Mouse (Mus musculus) hindbrain, embryonic 12.5 days (tissue): Measurements from ENCODE around the gene Pitpnm3. TPM values are rescaled to one million over a fixed set of nuclear protein-coding genes. Genes with fewer than 3 reads are reported as not detected.

ENCODE experiments used
- ATAC-seq: fragments of 200-750 bp; cut with Nextera tagmentation; 2 replicates; pipeline ENCODE4 v1.8.0; 2017; ENCODE audit warnings: moderate TSS enrichment; ENCODE audit not compliant: low FRiP score
- H3K27ac ChIP-seq: fragments of 300-500 bp; sonication (generic); 2 replicates; pipeline ENCODE4 v1.5.1; 2016; ENCODE audit warnings: mild to moderate bottlenecking
- H3K27me3 ChIP-seq: fragments of 300-500 bp; sonication (generic); 2 replicates; pipeline ENCODE4 v1.6.1; 2016; ENCODE audit warnings: mild to moderate bottlenecking
- H3K36me3 ChIP-seq: fragments of 300-500 bp; sonication (generic); 2 replicates; pipeline ENCODE4 v1.6.1; 2016; ENCODE audit warnings: mild to moderate bottlenecking
- H3K4me1 ChIP-seq: fragments of 300-500 bp; sonication (generic); 2 replicates; pipeline ENCODE4 v1.6.1; 2016
- H3K4me2 ChIP-seq: fragments of 300-500 bp; sonication (generic); replicated peaks from 2 replicates; pipeline ENCODE4 v1.6.1; 2016; ENCODE audit warnings: mild to moderate bottlenecking
- H3K4me3 ChIP-seq: fragments of 300-500 bp; sonication (generic); 2 replicates; pipeline ENCODE4 v1.5.1; 2016; ENCODE audit warnings: mild to moderate bottlenecking
- H3K9ac ChIP-seq: fragments of 300-500 bp; sonication (generic); 2 replicates; pipeline ENCODE4 v1.6.1; 2016; ENCODE audit warnings: mild to moderate bottlenecking, moderate library complexity
- H3K9me3 ChIP-seq: fragments of 300-500 bp; sonication (generic); replicated peaks from 2 replicates; pipeline ENCODE4 v1.6.1; 2016; ENCODE audit warnings: mild to moderate bottlenecking
- WGBS: fragments of 180-500 bp; shearing (Covaris S2); methylation state at CpG from one replicate; pipeline ENCODE4 v1.1.7; 2016; 5-methylcytosine and 5-hydroxymethylcytosine counted together
- polyA plus RNA-seq: library from polyadenylated mRNA; unstranded; fragments of >200 nt; fragmentation: Nextera tagmentation; extraction: Ambion mirVana; gene quantifications from 2 replicates; pipeline ENCODE4 v1.2.1, GENCODE M21; 2016

Pitpnm3 gene
- polyA plus RNA-seq, 1 experiment from 2014 or later: 1.1 TPM

GRCm38 (mm10) chr11:72039599-72040386, 95.8 kb downstream of the Pitpnm3 start:
- Histone ChIP-seq H3K27me3 (peaks cover 4% of the 10 kb centered on the region; the same call in 1 of the 2 replicates), H3K4me2 (peak overlapping the region; percentile 8; the same call in 1 of the 2 replicates), H3K9ac (0 out of 2 replicates have a peak overlapping the region, but pooled peaks have one; percentile 24), H3K4me3 (no peak overlapping the region), H3K9me3 (no peaks in the 10 kb centered on the region), H3K36me3 (peaks cover 5% of the 10 kb centered on the region; the same call in 1 of the 2 replicates), H3K4me1 (peaks cover 50% of the 10 kb centered on the region), H3K27ac (no peak overlapping the region)
- 30% methylated on average over 16 of the region's 16 CpGs for WGBS
- no peak for ATAC-seq

GRCm38 (mm10) chr11:72037996-72038395, 97.6 kb downstream of the Pitpnm3 start:
- Histone ChIP-seq H3K27me3 (peaks cover 4% of the 10 kb centered on the region; the same call in 1 of the 2 replicates), H3K9me3 (no peaks in the 10 kb centered on the region), H3K9ac (no peak overlapping the region), H3K4me3 (no peak overlapping the region), H3K36me3 (no peaks in the 10 kb centered on the region), H3K27ac (no peak overlapping the region), H3K4me1 (peaks cover 33% of the 10 kb centered on the region), H3K4me2 (no peak overlapping the region)
- under 1% methylated on average over 4 of the region's 4 CpGs for WGBS
- ATAC-seq: no peak

- Histone ChIP-seq H3K36me3 (no peaks in the 10 kb centered on the region), H3K27ac (no peak within 1 kb of the TSS), H3K4me3 (no peak within 1 kb of the TSS), H3K4me2 (no peak within 1 kb of the TSS), H3K27me3 (peaks cover 4% of the 10 kb centered on the region; the same call in 1 of the 2 replicates), H3K4me1 (peaks cover 29% of the 10 kb centered on the region), H3K9me3 (no peaks in the 10 kb centered on the region), H3K9ac (no peak within 1 kb of the TSS)
- no peak for ATAC-seq
- WGBS: 61% methylated on average over 4 of the region's 4 CpGs
These were observed 98.2 kb downstream of the Pitpnm3 start, which contains the start of gene Aipl1 for GRCm38 (mm10) chr11:72037409-72037808. Aipl1 (minus strand) TSS chr11:72037509.

- peaks cover 19% of the 10 kb centered on the region for H3K27me3 ChIP-seq
- no peak overlapping the region for H3K4me3 ChIP-seq
- no peak overlapping the region for H3K9ac ChIP-seq
- no peak overlapping the region for H3K27ac ChIP-seq
- no peaks in the 10 kb centered on the region for H3K36me3 ChIP-seq
- 86% methylated on average over 3 of the region's 3 CpGs for WGBS
- H3K4me1 ChIP-seq: peaks cover 2% of the 10 kb centered on the region; the same call in 1 of the 2 replicates
- no peak for ATAC-seq
- H3K9me3 ChIP-seq: no peaks in the 10 kb centered on the region
- no peak overlapping the region for H3K4me2 ChIP-seq
These were observed 103.0 kb downstream of the Pitpnm3 start for GRCm38 (mm10) chr11:72032589-72032988.

GRCm38 (mm10) chr11:72032091-72032490, 103.5 kb downstream of the Pitpnm3 start:
- 74% methylated on average over 4 of the region's 4 CpGs for WGBS
- no peak overlapping the region for H3K27ac ChIP-seq
- no peak for ATAC-seq
- H3K4me2 ChIP-seq: no peak overlapping the region
- H3K36me3 ChIP-seq: no peaks in the 10 kb centered on the region
- no peaks in the 10 kb centered on the region for H3K9me3 ChIP-seq
- peaks cover 16% of the 10 kb centered on the region for H3K27me3 ChIP-seq
- no peaks in the 10 kb centered on the region for H3K4me1 ChIP-seq
- H3K9ac ChIP-seq: no peak overlapping the region
- H3K4me3 ChIP-seq: no peak overlapping the region

- H3K27ac ChIP-seq: no peak overlapping the region
- no peak overlapping the region for H3K9ac ChIP-seq
- H3K9me3 ChIP-seq: no peaks in the 10 kb centered on the region
- no peak overlapping the region for H3K4me3 ChIP-seq
- no peaks in the 10 kb centered on the region for H3K36me3 ChIP-seq
- no peak for ATAC-seq
- peaks cover 15% of the 10 kb centered on the region for H3K27me3 ChIP-seq
- WGBS: 90% methylated on average over 7 of the region's 7 CpGs
- no peak overlapping the region for H3K4me2 ChIP-seq
- H3K4me1 ChIP-seq: no peaks in the 10 kb centered on the region
These were observed 104.2 kb downstream of the Pitpnm3 start for GRCm38 (mm10) chr11:72031353-72031752.

GRCm38 (mm10) chr11:72029143-72029542, 106.4 kb downstream of the Pitpnm3 start:
- WGBS: 25% methylated on average over 23 of the region's 23 CpGs
- H3K27ac ChIP-seq: no peak overlapping the region
- H3K36me3 ChIP-seq: no peaks in the 10 kb centered on the region
- H3K4me2 ChIP-seq: no peak overlapping the region
- H3K9me3 ChIP-seq: no peaks in the 10 kb centered on the region
- 0 out of 2 replicates have a peak, but pooled peaks cover 2% of the 10 kb centered on the region for H3K4me1 ChIP-seq
- H3K4me3 ChIP-seq: no peak overlapping the region
- no peak for ATAC-seq
- no peak overlapping the region for H3K9ac ChIP-seq
- peaks cover 15% of the 10 kb centered on the region for H3K27me3 ChIP-seq

GRCm38 (mm10) chr11:72027836-72028235, 107.7 kb downstream of the Pitpnm3 start:
- no peak for ATAC-seq
- Histone ChIP-seq H3K27me3 (peaks cover 15% of the 10 kb centered on the region), H3K9ac (no peak overlapping the region), H3K9me3 (no peaks in the 10 kb centered on the region), H3K36me3 (no peaks in the 10 kb centered on the region), H3K4me1 (0 out of 2 replicates have a peak, but pooled peaks cover 4% of the 10 kb centered on the region), H3K27ac (no peak overlapping the region), H3K4me3 (no peak overlapping the region), H3K4me2 (no peak overlapping the region)
- WGBS: 78% methylated on average over 9 of the region's 9 CpGs

- Histone ChIP-seq H3K9ac (no peak overlapping the region), H3K4me2 (no peak overlapping the region), H3K9me3 (no peaks in the 10 kb centered on the region), H3K27ac (no peak overlapping the region), H3K4me1 (0 out of 2 replicates have a peak, but pooled peaks cover 4% of the 10 kb centered on the region), H3K27me3 (peaks cover 15% of the 10 kb centered on the region), H3K4me3 (no peak overlapping the region), H3K36me3 (no peaks in the 10 kb centered on the region)
- ATAC-seq: no peak
- 89% methylated on average over 9 of the region's 9 CpGs for WGBS
These were observed 109.1 kb downstream of the Pitpnm3 start for GRCm38 (mm10) chr11:72026516-72026915.

GRCm38 (mm10) chr11:72025843-72026242, 109.7 kb downstream of the Pitpnm3 start:
- Histone ChIP-seq H3K27me3 (peaks cover 15% of the 10 kb centered on the region), H3K4me1 (0 out of 2 replicates have a peak, but pooled peaks cover 4% of the 10 kb centered on the region), H3K27ac (no peak overlapping the region), H3K36me3 (no peaks in the 10 kb centered on the region), H3K9ac (no peak overlapping the region), H3K4me3 (no peak overlapping the region), H3K4me2 (no peak overlapping the region), H3K9me3 (no peaks in the 10 kb centered on the region)
- ATAC-seq: no peak
- 41% methylated on average over 5 of the region's 5 CpGs for WGBS

GRCm38 (mm10) chr11:72024193-72024781, 111.3 kb downstream of the Pitpnm3 start:
- Histone ChIP-seq H3K4me1 (0 out of 2 replicates have a peak, but pooled peaks cover 4% of the 10 kb centered on the region), H3K27me3 (peaks cover 1% of the 10 kb centered on the region), H3K27ac (no peak overlapping the region), H3K4me3 (no peak overlapping the region), H3K36me3 (no peaks in the 10 kb centered on the region), H3K9me3 (no peaks in the 10 kb centered on the region), H3K4me2 (no peak overlapping the region), H3K9ac (no peak overlapping the region)
- ATAC-seq: 0 out of 2 replicates have a peak, but pooled peaks have one; percentile 50
- WGBS: 31% methylated on average over 5 of the region's 5 CpGs

GRCm38 (mm10) chr11:72023581-72023980, 112.0 kb downstream of the Pitpnm3 start:
- Histone ChIP-seq H3K4me2 (no peak overlapping the region), H3K9ac (no peak overlapping the region), H3K27me3 (no peaks in the 10 kb centered on the region; the same call in 1 of the 2 replicates), H3K36me3 (no peaks in the 10 kb centered on the region), H3K27ac (no peak overlapping the region), H3K4me1 (0 out of 2 replicates have a peak, but pooled peaks cover 4% of the 10 kb centered on the region), H3K9me3 (no peaks in the 10 kb centered on the region), H3K4me3 (no peak overlapping the region)
- ATAC-seq: no peak
- 40% methylated on average over 10 of the region's 10 CpGs for WGBS
